Mouse (Mus musculus) limb, embryonic 15.5 days (tissue): ENCODE data around the gene Mylk4. TPM values are rescaled to one million over a fixed set of nuclear protein-coding genes. Genes with fewer than 3 reads are reported as not detected.

Experiments
- ATAC-seq: fragments of 200-750 bp; cut with Nextera tagmentation; 2 replicates; pipeline ENCODE4 v1.8.0; 2017; ENCODE audit warnings: low read depth, moderate TSS enrichment; ENCODE audit not compliant: insufficient number of reproducible peaks, low FRiP score, low TSS enrichment
- H3K27ac ChIP-seq: fragments of 300-500 bp; sonication (generic); 2 replicates; pipeline ENCODE4 v1.5.1; 2015; ENCODE audit warnings: moderate library complexity, mild to moderate bottlenecking, inconsistent platforms
- H3K27me3 ChIP-seq: fragments of 300-500 bp; sonication (generic); 2 replicates; pipeline ENCODE4 v1.6.1; 2015; ENCODE audit warnings: inconsistent platforms
- H3K36me3 ChIP-seq: fragments of 300-500 bp; sonication (generic); 2 replicates; pipeline ENCODE4 v1.6.1; 2015; ENCODE audit warnings: inconsistent platforms
- H3K4me1 ChIP-seq: fragments of 300-500 bp; sonication (generic); 2 replicates; pipeline ENCODE4 v1.6.1; 2015; ENCODE audit warnings: inconsistent platforms
- H3K4me2 ChIP-seq: fragments of 300-500 bp; sonication (generic); 2 replicates; pipeline ENCODE4 v1.6.1; 2015; ENCODE audit warnings: mild to moderate bottlenecking, inconsistent platforms
- H3K4me3 ChIP-seq: fragments of 300-500 bp; sonication (generic); 2 replicates; pipeline ENCODE4 v1.5.1; 2015; ENCODE audit warnings: mild to moderate bottlenecking, inconsistent platforms
- H3K9ac ChIP-seq: fragments of 300-500 bp; sonication (generic); 2 replicates; pipeline ENCODE4 v1.6.1; 2015; ENCODE audit warnings: inconsistent platforms
- H3K9me3 ChIP-seq: fragments of 300-500 bp; sonication (generic); 2 replicates; pipeline ENCODE4 v1.6.1; 2016; ENCODE audit warnings: inconsistent platforms
- WGBS: fragments of 180-500 bp; shearing (Covaris S2); methylation state at CpG from one replicate; pipeline ENCODE4 v1.1.7; 2015; 5-methylcytosine and 5-hydroxymethylcytosine counted together
- polyA plus RNA-seq: library from polyadenylated mRNA; unstranded; fragments of >200 nt; fragmentation: Nextera tagmentation; extraction: Ambion mirVana; gene quantifications from 2 replicates; pipeline ENCODE4 v1.2.1, GENCODE M21; 2015

Gene Mylk4
- polyA plus RNA-seq = 5.5 and 11.9 TPM in 2 replicates

GRCm38 (mm10) chr13:32783816-32784215 lies at the start of gene Mylk4:
TSS of gene Mylk4 (minus strand) at chr13:32783954.
- ATAC-seq = no peak
- WGBS = 77% methylated on average over 8 of the region's 8 CpGs

GRCm38 (mm10) chr13:32833237-32833636 lies 49.5 kb upstream of the Mylk4 start:
- Histone ChIP-seq H3K4me2 (no peak overlapping the region), H3K4me3 (no peak overlapping the region), H3K27ac (no peak overlapping the region), H3K27me3 (no peaks in the 10 kb centered on the region), H3K36me3 (no peaks in the 10 kb centered on the region), H3K9me3 (no peaks in the 10 kb centered on the region), H3K9ac (no peak overlapping the region), H3K4me1 (no peaks in the 10 kb centered on the region)
- 70% methylated on average over 6 of the region's 6 CpGs for WGBS
- no peak for ATAC-seq

More at GRCm38 (mm10) chr13:32783816-32784215, at the start of gene Mylk4:
- Histone ChIP-seq H3K27ac (no peak within 1 kb of the TSS), H3K4me1 (peaks cover 1% of the 10 kb centered on the region; the same call in 1 of the 2 replicates), H3K36me3 (no peaks in the 10 kb centered on the region), H3K4me3 (no peak within 1 kb of the TSS), H3K9ac (no peak within 1 kb of the TSS), H3K4me2 (no peak within 1 kb of the TSS), H3K9me3 (no peaks in the 10 kb centered on the region), H3K27me3 (no peaks in the 10 kb centered on the region)

- Histone ChIP-seq H3K9ac (no peak overlapping the region), H3K9me3 (no peaks in the 10 kb centered on the region), H3K4me2 (no peak overlapping the region), H3K27ac (no peak overlapping the region), H3K4me1 (no peaks in the 10 kb centered on the region), H3K36me3 (no peaks in the 10 kb centered on the region), H3K27me3 (no peaks in the 10 kb centered on the region), H3K4me3 (no peak overlapping the region)
- no peak for ATAC-seq
- 64% methylated on average over 3 of the region's 3 CpGs for WGBS
Observed at GRCm38 (mm10) chr13:32832776-32833175, 49.0 kb upstream of the Mylk4 start.

- ATAC-seq = no peak
Observed at GRCm38 (mm10) chr13:32831505-32832273, 47.9 kb upstream of the Mylk4 start.

GRCm38 (mm10) chr13:32828886-32829285 lies 45.1 kb upstream of the Mylk4 start:
- no peaks in the 10 kb centered on the region; the same call in 1 of the 2 replicates for H3K36me3 ChIP-seq
- no peaks in the 10 kb centered on the region for H3K4me1 ChIP-seq
- H3K9me3 ChIP-seq = no peaks in the 10 kb centered on the region
- no peak overlapping the region for H3K9ac ChIP-seq
- 66% methylated on average over 4 of the region's 4 CpGs for WGBS
- H3K27ac ChIP-seq = no peak overlapping the region
- no peak overlapping the region for H3K4me3 ChIP-seq
- no peak overlapping the region for H3K4me2 ChIP-seq
- H3K27me3 ChIP-seq = no peaks in the 10 kb centered on the region
- ATAC-seq = no peak

More at GRCm38 (mm10) chr13:32831505-32832273, 47.9 kb upstream of the Mylk4 start:
- H3K36me3 ChIP-seq = no peaks in the 10 kb centered on the region
- H3K4me1 ChIP-seq = no peaks in the 10 kb centered on the region
- no peaks in the 10 kb centered on the region for H3K27me3 ChIP-seq
- 78% methylated on average over 3 of the region's 3 CpGs for WGBS
- no peak overlapping the region for H3K4me2 ChIP-seq
- H3K4me3 ChIP-seq = no peak overlapping the region
- no peaks in the 10 kb centered on the region for H3K9me3 ChIP-seq
- no peak overlapping the region for H3K9ac ChIP-seq
- H3K27ac ChIP-seq = no peak overlapping the region

- Histone ChIP-seq H3K9ac (no peak overlapping the region), H3K36me3 (peaks cover 8% of the 10 kb centered on the region; the same call in 1 of the 2 replicates), H3K9me3 (no peaks in the 10 kb centered on the region), H3K4me1 (no peaks in the 10 kb centered on the region), H3K27ac (no peak overlapping the region), H3K27me3 (no peaks in the 10 kb centered on the region), H3K4me2 (no peak overlapping the region), H3K4me3 (no peak overlapping the region)
- no peak for ATAC-seq
- WGBS = 50% methylated on average over 4 of the region's 4 CpGs
Observed at GRCm38 (mm10) chr13:32827951-32828350, 44.2 kb upstream of the Mylk4 start.

DNA sequence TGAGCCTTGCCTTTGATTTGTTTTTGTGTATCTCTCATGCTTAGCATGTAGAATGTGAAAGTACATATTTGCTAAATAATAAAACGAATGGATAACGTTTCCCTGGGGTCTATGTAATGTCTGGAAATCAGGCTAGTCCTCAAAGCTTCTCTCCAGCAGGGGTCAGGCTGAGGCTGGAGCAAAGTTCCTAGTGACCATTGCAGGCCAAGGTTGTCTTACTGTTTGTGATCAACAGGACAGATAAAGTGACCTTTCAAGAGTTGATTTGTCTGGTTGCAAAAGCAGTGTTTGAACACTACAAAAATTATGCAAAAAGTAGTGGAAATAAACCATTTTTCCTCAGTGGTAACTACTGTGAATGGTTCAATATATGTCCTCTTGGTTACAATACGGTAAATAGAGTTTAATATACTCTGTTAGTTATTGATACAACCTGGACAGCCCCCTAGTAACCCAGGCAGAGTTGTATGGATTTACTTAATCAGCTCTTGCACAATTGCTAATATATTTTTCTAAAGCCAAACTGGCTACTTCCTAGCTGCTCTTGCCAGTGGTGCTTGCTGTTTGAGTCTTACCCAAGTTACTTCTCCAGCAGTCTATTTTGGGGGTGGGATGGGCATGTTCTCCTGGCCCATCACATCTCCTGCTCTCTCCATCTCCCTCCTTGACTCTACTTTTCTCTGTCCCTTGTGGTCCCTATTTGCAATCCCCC lies 43.5 kb upstream of the Mylk4 start:
- Histone ChIP-seq H3K27ac (no peak overlapping the region), H3K4me3 (no peak overlapping the region), H3K4me1 (no peaks in the 10 kb centered on the region), H3K27me3 (no peaks in the 10 kb centered on the region), H3K9ac (no peak overlapping the region), H3K36me3 (peaks cover 11% of the 10 kb centered on the region), H3K4me2 (no peak overlapping the region), H3K9me3 (no peaks in the 10 kb centered on the region)
- no peak for ATAC-seq
- WGBS = 71% methylated on average over 3 of the region's 3 CpGs

DNA sequence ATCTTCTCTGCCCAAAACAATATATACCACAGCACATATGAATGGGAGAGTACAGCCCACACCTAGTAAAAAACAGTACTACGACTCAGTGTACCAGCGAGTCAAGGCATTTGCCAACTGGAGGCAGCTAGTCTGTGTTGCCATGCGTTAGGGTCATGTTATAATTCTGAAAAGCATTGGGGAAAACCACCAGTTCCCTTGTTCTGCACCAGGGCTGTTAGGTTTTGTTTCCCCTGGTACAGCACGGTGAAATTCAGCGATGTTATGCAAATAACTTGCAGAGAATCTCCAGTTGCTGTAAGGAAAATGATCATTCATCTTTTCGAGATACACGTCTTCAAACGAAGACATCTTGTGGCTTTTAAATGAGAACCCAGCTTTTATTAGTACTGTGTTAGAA lies 41.8 kb upstream of the Mylk4 start:
- no peaks in the 10 kb centered on the region for H3K9me3 ChIP-seq
- H3K4me2 ChIP-seq = no peak overlapping the region
- no peaks in the 10 kb centered on the region for H3K27me3 ChIP-seq
- H3K9ac ChIP-seq = no peak overlapping the region
- H3K4me1 ChIP-seq = no peaks in the 10 kb centered on the region
- no peak overlapping the region for H3K4me3 ChIP-seq
- WGBS = 88% methylated on average over 8 of the region's 8 CpGs
- H3K36me3 ChIP-seq = peaks cover 28% of the 10 kb centered on the region
- H3K27ac ChIP-seq = no peak overlapping the region
- ATAC-seq = no peak

GRCm38 (mm10) chr13:32824377-32825330 lies 40.9 kb upstream of the Mylk4 start:
- ATAC-seq = no peak
- Histone ChIP-seq H3K4me3 (no peak overlapping the region), H3K36me3 (peaks cover 36% of the 10 kb centered on the region), H3K27me3 (no peaks in the 10 kb centered on the region), H3K4me1 (no peaks in the 10 kb centered on the region), H3K4me2 (no peak overlapping the region), H3K9me3 (no peaks in the 10 kb centered on the region), H3K27ac (no peak overlapping the region), H3K9ac (no peak overlapping the region)
- 81% methylated on average over 6 of the region's 6 CpGs for WGBS

DNA sequence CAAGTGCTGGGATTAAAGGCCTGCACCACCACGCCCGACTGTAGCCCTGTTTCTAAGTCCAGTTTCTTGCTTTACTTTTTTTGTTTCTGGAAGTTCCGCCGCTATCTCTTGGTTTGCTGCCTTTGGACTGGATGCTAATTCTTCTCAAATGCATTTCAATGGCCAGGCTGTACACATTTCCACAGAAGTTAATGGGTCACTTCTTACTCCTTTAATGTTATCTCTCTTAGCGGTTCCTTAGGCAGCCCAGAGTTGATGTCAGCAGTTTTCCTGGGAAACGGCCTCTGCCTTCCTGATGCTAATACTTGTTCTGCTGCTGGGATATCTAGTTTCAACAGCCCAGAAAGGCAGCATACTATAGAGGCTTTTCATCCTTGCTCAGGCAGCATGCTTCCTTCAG lies 39.4 kb upstream of the Mylk4 start:
- H3K4me3 ChIP-seq = no peak overlapping the region
- WGBS = 83% methylated on average over 6 of the region's 6 CpGs

GRCm38 (mm10) chr13:32821671-32822070 lies 37.9 kb upstream of the Mylk4 start:
- 98% methylated on average over 4 of the region's 4 CpGs for WGBS
- Histone ChIP-seq H3K4me2 (no peak overlapping the region), H3K9me3 (no peaks in the 10 kb centered on the region), H3K4me1 (no peaks in the 10 kb centered on the region), H3K27ac (no peak overlapping the region), H3K9ac (no peak overlapping the region), H3K36me3 (peaks cover 61% of the 10 kb centered on the region), H3K4me3 (no peak overlapping the region), H3K27me3 (no peaks in the 10 kb centered on the region)
- ATAC-seq = no peak

More for the DNA sequence above, 39.4 kb upstream of the Mylk4 start:
- no peak overlapping the region for H3K4me2 ChIP-seq
- H3K4me1 ChIP-seq = no peaks in the 10 kb centered on the region
- no peaks in the 10 kb centered on the region for H3K27me3 ChIP-seq
- no peak overlapping the region for H3K9ac ChIP-seq
- H3K9me3 ChIP-seq = no peaks in the 10 kb centered on the region
- ATAC-seq = no peak
- H3K36me3 ChIP-seq = peaks cover 50% of the 10 kb centered on the region
- no peak overlapping the region for H3K27ac ChIP-seq
